Mouse (Mus musculus) right cerebral cortex, adult 2 months (tissue): ENCODE data around the gene Tpp2.
"Not testable (repeated sequence)": the region's sequence is repeated elsewhere in the genome, so short reads cannot be mapped to it uniquely, and the experiment has no call there.

ENCODE experiments used
- DNase-seq, 2 experiments: peaks; one replicate each; pipeline ENCODE4 v3.0.0; 2021 to 2022; ENCODE audit warnings: low spot score in 2 of 2

The Tpp2 gene

GRCm38 (mm10) chr1:44019934-44020333 is 86.5 kb downstream of the Tpp2 start, which contains the start of gene Mettl21c:
TSS of gene Mettl21c (minus strand) at chr1:44020034.
- DNase-seq = no peak

- DNase-seq = no peak
Measured at GRCm38 (mm10) chr1:44022656-44023055, 89.2 kb downstream of the Tpp2 start.

GRCm38 (mm10) chr1:44027651-44028050 is 94.2 kb downstream of the Tpp2 start:
- no peak for DNase-seq

GRCm38 (mm10) chr1:44032213-44032612 is 98.8 kb downstream of the Tpp2 start:
- DNase-seq = no peak

GRCm38 (mm10) chr1:44032948-44033347 is 99.5 kb downstream of the Tpp2 start:
- DNase-seq = no peak

- DNase-seq = peak; percentile 56 to 73
Measured at GRCm38 (mm10) chr1:44041797-44042554, 108.5 kb downstream of the Tpp2 start.

GRCm38 (mm10) chr1:44042555-44042915 is 109.1 kb downstream of the Tpp2 start:
- no peak for DNase-seq

GRCm38 (mm10) chr1:44045689-44046088 is 112.2 kb downstream of the Tpp2 start:
- not testable (repeated sequence) for DNase-seq

GRCm38 (mm10) chr1:44046556-44046955 is 113.1 kb downstream of the Tpp2 start:
- DNase-seq = no peak
